Mouse (Mus musculus): ENCODE data around the gene Plin3.

The Plin3 gene

DNA sequence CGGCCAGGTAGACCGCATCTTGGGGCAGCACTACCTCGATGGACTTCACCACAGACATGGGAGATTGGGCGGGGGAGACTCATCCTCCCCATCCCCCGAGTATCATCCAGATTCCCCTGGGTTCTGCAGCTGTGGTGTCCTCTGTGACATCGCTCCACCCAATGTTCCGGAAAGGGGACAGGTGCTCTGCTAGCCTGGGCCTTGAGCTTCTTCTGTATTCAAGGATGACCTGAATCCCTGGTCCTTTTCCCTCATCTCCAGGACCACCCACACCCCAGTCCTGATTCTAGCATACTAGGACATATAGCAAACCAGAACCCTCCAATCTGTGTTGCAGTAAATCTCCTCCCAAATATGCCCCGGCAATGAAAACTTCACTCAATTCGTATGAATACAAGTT is 7.5 kb upstream of the Plin3 start, which contains the start of gene Arrdc5:
Gene Arrdc5, minus strand, starts transcription at position 101 of the 400 bp plus-strand sequence.
- no peak for DNase-seq

DNA sequence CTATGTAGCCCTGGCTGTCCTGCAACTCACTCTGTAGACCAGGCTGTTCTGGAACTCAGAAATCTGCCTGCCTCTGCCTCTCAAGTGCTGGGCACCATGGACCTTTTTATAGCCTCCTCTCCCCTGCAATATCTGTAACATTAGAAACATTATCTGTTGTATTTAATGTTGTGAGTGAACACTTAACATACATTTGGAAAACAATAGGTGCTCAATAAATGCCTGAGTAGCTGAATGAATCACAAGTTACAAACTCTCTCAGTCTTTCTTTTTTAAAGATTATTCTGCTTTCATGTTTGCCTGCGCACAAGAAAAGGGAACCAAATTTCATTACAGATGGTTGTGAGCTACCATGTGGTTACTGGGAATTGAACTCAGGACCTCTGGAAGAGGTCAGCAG is 5.6 kb upstream of the Plin3 start:
- no peak for DNase-seq

DNA sequence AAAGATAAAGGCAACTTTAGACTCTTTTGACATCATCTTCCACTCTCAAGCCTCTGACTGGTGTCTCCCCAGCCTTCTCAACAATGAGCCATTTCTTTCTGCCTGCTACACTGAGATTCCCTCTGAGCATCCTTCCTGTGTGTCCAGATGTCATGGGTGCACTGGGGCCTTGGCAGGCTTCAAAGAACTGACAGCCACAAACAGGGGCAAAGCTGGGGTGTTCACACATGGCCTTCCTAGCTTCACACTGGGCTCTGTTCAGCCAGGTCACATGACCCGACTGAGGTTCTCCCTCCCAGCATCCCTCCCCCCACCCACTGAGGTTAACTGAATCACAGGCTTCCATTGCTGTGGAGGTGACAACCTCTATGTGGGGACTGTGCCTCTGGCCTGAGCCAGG is 3.5 kb upstream of the Plin3 start:
- no peak for DNase-seq

DNA sequence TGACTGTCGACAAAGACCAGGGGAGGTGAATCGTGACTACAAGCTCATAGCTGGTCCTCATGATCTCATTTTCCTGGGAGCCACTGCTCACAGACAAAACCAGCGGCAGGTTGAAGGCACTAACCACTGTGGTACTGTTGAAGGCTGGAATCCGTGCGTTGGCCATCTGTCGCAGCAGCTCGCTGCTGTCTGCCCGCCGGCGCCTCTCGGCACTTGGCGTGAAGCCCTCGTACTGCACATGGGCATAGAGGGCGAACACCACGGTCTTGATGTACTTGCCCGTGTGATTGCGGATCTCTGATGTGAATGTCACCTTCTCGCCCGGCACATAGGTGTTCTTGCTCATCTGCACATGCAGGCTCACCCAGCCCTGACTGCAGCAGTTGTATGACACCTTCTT is 1.6 kb upstream of the Plin3 start:
- no peak for DNase-seq

DNA sequence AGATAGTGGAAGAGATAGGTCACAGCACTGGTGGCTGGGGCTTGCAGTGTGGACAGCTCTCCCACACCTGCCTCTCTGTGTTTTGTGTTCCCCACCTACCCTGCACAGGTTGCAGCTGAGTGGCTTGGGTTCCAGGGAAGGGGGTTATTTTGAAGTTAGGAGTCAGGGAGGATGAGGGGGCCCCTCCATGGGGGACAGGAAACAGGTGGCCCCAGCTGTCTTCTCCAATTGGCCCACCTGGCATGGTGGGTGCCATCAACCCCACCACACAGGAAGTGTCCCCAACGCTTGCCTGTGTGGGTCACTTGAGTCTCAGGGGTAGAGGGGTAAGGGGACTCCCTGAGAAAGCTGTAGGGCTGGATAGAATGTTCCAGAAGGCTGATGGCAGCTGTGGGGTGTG is 618 bp upstream of the Plin3 start:
- DNase-seq = no peak

DNA sequence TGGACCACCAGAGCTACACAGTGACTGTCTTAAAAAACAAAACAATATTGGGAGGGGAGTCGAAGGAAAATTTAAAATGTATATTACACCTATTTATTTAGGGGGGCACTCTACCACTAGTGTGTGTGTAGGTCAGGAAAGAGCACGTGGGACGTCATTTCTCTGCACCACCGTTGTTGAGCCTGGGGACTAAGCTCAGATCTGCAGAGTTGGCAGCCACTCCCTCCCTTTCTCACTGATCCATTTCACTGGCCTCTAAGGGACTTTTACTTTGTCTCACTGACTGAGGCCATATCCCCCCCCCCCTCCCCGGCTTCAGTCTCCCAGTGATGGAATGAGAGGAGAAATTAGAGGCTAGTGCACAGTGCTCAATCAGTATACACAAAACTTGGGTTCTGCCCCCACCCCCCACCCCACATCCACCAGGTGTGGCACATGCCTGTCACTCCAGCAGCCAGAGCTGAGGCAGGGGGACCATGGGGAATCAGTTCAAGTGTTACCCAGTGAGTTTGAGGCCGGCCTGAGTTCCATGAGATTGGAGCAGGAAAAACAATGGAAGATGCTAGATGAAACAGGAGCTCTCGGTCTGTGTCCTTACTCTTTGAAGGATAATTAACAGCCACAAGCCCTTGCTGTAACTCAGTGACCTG is 722 bp downstream of the Plin3 start:
- no peak for DNase-seq

DNA sequence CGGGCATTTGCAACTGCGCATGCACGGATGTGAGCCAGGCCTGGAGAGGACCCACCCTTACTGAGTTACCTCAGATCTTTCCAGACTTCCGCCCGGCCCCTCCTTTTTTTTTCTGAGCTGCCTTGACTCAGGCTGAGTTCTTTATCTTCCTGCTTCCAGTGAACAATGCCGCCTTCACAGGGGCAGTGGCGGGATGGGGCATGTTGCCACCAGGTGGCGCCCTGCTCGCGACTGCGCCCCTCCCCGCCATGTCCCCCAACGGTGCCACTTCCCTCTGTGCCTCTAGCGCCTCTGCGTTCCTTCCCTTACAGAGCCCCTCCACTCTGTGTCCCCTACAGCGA is 1.5 kb downstream of the Plin3 start:
- peak; percentile 92 to 93 for DNase-seq

DNA sequence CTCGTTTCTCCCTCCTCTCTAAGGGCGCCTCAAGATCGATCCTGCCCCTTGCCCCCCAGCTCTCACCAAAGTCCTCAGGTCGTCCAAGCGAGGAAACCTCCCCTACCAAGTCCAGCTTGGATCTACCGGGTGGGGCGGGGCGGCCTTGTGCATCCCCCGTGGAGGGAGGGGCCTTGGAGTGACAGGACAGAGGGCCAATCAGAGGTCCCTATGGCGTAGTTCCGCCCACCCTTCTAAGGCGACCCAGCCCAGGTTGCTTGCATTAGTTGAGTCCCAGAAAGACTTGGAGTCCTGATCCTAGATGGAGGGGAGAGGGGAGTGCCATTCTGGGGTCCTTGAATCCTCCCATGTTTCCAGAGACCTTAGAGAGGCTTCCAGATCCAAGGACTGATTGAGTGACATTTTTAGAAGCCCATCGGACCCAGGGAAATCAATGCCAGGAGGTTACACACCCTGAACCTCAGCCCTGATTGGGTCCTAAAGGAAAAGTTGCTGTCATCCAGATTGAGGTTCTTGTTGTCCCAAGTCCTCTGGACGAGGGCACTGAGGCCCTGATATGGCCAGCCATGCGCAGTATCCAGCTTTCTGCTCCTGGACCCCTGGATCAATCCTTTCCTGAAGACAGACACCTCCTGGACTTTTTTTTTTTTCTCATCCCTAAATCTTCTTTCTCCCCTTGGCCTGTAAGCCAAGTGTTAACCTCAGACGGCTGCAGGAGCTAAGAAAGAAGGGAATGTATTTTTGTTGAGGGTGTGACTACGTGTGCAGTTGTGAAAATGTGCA is 2.1 kb downstream of the Plin3 start:
- peak; percentile 98 for DNase-seq

DNA sequence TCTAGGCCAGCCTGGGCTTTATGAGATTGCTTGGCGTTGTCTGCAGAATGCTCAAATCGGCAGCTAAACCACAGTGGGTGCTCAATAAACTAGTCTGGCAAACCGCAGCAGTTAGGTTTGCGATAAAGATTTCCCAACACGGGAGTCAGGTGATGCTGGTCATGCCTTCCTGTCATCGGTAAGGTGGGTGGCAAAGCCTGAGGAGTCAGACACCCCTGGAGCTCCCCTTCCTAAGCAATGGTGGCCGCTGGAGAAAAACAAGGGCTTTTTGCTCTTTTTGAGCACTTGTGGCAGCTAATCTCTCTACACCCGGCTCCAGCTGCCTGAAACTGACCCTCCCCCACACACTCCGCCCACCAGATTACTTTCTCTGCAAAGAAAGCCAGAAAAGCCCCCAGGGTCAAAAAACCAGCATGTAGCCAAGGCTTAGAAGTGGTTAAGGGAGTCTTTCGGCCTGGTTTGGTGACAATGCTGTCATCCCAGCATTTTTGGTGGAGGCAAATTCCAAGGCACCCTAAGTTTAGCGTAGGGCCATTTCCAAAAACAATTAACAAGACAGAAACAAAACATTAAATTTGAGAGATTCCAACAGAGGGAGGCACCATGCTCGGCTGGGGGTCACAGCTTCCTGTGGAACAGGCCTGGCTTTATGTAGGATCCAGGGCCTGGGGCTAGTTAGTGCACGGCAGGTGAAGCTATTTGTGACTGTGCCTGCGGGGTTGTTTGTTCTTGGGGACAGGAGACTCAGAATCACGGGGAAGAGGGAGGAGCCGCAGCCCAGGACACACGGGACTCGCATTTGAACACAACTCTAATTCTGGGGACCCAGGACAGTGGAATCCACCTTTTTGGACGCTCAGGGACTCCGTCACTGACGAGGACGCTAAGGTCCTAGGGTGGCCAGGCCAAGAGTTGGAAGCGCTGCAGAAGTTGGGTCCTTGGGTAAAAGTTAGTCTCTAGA is 3.0 kb downstream of the Plin3 start:
- DNase-seq = peak; percentile 70 to 73

DNA sequence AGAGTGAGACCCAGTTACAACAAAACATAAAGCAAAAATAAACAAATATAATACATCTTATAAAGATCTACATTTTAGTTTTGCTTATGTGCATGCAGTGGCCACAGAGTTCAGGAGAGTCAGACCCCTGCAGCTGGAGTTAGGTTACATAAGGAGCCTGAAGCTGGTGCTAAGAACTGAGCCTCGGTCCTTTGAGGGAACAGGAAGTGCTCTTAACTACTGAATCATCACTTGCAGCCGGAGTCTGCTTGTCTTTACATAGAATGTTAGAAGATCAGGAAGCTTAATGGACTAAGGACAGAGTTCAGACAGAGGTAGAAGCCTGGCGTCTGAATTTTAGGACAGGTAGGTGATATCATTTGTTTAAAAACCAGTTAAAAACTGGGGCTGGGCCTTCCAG is 3.8 kb downstream of the Plin3 start:
- no peak for DNase-seq

DNA sequence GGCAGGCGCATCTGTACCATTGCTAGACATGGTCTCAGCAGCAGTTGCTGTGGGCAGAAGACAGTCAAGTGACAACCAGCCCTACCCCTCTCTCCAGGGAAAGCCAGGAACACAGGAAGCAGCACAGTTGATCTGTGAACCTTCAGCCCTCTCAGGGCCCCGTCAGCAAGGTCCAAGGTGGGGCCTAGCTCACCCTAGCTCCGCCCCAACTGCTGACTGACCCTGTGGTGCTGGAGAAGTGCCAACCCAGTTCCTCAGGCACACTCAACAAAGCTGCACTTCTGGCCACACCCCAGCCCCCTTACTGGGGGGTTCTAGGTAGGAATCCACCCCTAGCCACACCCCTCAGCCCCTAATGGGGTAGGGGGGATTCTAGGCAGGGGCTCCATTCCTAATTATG is 4.8 kb downstream of the Plin3 start:
- peak; percentile 84 to 85 for DNase-seq

DNA sequence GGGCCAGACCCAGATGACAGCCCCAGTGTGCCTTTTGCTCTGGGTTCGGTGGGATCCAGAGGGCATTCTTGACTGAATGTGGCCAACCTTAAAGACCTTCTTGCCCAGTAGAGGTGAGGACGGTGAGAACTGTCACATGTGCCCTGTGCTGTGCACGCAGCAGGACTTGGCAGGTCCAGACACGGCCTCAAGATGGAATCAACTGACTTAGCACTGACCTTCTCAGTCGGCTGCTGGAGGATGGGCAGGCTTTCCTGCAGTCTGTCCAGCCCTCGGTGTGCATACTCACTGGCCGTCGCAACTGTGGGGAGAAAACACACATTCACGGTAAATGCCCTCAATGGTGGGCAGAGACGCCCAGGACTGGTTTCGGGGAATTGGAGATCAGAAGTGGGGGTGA is 6.7 kb downstream of the Plin3 start:
- DNase-seq = no peak

DNA sequence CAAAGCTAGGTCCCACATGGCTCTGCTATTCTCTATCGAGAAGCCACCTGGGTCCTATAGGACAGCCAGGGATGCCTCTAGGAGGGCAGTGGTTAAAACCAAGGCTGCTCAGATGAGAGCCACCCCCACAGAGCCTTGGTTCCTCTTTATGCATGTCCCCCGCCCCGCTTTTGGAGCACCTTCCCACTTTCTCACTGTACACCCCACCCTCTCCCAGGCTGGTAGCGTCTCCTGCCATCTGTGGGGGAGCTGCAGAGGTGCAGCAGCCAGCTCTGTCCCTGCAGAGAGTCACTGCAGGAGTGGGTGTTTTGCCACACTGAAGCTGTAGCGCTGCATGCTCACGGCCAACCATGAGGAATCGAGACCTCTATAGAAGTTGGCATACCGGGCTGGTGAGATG is 9.4 kb downstream of the Plin3 start:
- DNase-seq = no peak

DNA sequence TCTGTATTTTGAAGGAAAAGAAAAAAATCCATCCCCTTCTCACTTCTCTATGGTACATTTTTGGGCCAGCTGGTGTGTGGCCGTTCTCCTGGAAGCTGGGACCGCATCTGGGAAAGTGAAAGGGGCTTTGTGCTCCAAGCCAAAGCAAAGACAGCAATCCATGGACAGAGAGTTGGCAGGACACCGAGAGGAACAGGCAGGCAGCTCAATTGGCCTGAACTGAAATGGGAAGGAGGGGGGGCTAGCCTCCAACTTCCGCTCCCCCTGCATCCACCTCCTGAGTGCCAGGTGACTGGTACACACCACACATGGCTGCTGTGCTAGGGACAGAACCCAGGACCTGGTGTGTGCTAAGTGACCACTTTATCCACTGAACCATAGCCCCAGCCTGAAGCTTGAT is 9.9 kb downstream of the Plin3 start:
- DNase-seq = no peak

DNA sequence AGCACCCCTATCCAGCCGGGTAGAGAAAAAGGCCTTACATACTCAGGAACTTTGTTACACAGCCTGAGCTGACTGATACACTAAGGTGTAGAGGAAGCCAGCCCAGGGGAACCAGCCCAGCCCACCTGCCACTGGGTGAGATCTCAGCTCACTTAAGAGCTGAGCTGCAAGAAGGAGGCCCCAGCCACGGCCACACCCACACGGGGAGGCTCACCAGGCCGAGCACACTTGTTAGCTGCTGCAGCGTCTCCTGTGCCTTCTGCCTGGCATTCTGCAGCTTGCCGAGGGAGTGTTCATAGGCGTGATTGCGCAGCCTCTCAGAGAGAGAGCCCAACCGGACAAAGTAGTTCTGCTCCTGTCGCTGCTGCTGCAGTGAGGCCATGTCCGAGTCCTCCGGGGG is 11.5 kb downstream of the Plin3 start:
- DNase-seq = no peak

DNA sequence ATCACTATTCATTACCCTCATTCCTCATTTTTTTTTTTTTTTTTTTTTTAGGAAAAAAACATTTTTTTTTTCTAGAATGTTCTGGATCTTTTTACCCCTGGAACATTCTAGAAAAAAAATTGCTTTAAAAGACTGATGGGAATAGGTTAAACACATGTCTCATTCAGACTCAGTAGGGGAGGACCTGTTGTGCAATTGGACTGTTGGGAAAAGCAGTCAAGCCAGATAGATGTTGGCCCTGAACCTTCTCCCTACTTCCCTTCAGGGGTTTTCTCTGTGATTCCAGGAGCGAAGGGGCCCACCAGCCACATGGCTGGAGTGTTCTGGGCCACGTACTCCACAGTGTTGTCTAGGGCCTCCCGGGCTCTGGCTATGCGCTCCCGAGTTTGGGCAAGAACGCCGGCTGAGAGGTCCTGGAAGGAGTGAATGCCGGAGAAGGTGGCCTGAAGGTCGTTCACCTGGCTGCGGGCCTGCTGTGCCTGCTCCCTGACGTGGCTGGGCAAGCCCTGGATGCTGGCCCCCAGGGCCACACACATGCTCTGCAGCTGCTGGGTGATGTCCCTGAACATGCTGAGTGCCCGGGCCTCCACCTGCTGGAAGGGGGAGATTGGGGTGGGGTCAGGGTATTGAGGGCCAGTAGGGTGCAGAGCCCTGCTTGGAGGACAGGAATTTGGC is 13.1 kb downstream of the Plin3 start:
- peak; percentile 65 to 74 for DNase-seq

DNA sequence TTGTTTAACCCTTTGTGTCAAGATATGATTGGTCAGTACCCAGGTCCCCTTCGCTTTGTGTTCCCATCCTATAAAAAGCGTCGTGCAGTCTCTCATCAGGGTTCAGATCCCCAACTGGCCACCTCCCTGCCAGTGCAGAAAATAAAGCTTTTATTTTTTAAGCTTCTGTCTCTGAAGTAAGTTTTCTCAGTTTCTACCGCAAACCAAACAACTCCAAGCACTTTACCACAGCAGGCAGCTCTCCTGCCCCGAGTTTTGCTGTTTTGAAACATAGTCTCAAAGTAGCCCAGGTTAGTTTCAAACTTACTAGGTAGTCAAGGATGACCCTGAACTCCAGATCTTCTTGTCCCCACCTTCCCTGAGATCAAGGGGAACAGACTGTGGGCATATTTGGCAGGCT is 14.3 kb downstream of the Plin3 start:
- DNase-seq = no peak

DNA sequence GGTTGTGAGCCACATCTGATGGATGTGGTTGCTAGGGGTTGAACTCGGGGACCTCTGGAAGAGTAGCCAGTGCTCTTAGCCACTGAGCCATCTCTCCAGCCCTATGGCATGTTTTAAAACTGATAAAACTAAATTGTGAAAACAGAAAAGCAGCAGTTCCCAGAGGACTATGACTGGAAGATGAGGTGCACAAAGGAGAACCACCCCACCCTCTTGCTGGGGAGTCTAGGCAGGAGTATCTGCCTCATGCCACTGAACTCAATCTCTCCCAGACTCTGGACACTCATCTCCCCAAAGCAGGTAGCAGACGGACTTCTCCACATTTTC is 15.1 kb downstream of the Plin3 start:
- DNase-seq = no peak

DNA sequence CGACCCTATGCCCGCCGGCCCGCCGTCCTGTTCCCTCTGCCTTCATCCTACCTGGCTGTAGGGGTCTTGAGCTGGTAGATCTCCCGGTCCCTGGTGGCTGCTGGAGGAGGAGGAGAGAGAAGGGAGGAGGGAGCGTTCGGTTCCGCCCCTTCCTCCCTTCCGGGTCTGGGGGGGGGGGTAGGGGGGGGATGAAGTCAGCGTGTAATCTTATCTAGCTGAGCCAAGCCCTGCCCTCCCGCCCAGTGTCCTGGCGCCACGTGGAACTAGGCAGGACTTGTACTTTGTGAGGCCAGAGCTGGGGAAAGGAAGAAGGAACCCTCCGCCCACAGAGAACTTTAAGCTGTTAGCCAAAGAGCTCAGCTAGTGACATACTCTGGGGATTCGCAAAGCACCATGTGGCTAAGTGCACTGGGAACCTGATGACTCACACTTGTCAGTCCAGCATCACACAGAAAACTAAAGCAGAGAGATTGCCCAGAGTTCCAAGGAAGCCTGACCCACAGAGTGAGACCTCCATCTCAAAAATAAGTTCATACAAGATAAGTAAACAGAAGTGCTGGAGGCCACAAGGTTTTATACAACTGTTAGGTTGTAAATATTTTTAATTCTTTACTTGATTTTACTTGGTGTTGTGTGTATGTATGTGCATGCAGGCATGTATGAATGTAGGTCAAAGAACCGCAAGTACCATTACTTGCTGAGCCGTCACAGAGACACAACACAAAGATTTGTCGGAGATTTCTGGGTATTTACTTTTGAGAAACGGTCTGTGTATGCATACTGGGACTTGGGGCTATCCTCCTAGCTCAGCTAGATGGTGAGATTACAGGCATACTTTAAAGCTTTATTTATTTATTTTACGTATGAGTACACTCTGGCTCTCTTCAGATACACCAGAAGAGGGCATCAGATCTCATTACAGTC is 15.8 kb downstream of the Plin3 start, which contains the start of gene Ticam1:
Gene Ticam1, minus strand, starts transcription at position 144 of the 924 bp plus-strand sequence.
- DNase-seq = peak; percentile 92 to 98

DNA sequence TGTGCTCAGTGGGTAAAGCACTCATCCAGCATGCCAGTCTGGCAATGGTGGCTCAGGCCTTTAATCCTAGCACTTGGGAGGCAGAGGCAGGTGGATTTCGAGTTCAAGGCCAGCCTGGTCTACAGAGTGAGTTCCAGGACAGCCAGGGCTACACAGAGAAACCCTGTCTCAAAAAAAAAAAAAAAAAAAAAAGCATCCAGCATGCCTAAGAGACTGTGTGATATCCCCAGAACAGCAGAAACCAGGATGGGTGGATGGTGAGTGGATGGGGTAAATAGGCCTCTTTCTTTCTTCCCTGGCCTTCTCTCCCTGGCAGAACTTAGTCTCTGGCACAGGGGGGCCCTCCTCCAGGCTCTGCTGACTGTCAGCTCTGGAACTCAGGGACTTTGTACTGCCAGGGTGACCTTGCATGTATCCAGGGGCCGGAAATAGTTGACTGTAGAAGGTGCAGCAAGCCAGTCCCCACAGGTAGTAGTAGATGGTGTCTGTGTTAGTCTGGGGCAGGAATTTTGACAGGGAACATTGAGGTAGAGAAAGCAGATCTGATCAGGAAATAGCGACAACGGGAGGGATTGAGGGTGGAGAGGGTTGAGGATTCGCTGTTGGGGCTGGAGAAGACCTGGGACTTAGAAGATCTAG is 16.7 kb downstream of the Plin3 start:
- DNase-seq = peak; percentile 77 to 83

DNA sequence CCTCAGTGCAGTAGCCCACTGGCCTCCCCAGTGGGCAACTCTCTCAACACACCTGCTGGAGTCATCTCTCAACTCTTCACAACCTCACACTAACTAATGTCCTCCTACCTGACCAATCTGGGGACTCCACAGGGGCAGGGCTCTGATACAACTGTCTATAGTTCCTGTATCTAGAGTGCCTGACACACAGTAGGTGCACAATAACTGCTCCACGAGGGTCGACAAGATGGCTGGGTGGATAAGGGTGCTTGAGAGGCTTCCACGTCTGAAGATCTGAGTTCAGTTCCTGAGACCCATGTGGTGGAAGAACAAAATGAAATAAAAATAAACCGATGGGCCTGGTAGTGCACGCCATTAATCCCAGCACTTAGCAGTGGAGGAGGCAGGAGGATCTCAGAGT is 18.7 kb downstream of the Plin3 start:
- no peak for DNase-seq
